Mouse (Mus musculus) kidney, embryonic 15.5 days (tissue): ENCODE measurements around the gene Nrarp. TPM values are rescaled to one million over a fixed set of nuclear protein-coding genes. Genes with fewer than 3 reads are reported as not detected.

Experiments used
- ATAC-seq: fragments of 200-750 bp; cut with Nextera tagmentation; replicated peaks from 2 replicates; pipeline ENCODE4 v1.8.0; 2017; ENCODE audit warnings: moderate TSS enrichment; ENCODE audit not compliant: low FRiP score
- H3K27ac ChIP-seq: fragments of 300-500 bp; sonication (generic); 2 replicates; pipeline ENCODE4 v1.5.1; 2015; ENCODE audit warnings: mild to moderate bottlenecking, inconsistent platforms
- H3K27me3 ChIP-seq: fragments of 300-500 bp; sonication (generic); 2 replicates; pipeline ENCODE4 v1.6.1; 2015; ENCODE audit warnings: inconsistent platforms
- H3K36me3 ChIP-seq: fragments of 300-500 bp; sonication (generic); 2 replicates; pipeline ENCODE4 v1.6.1; 2015; ENCODE audit warnings: inconsistent platforms
- H3K4me1 ChIP-seq: fragments of 300-500 bp; sonication (generic); 2 replicates; pipeline ENCODE4 v1.6.1; 2015; ENCODE audit warnings: inconsistent platforms
- H3K4me2 ChIP-seq: fragments of 300-500 bp; sonication (generic); 2 replicates; pipeline ENCODE4 v1.6.1; 2015; ENCODE audit warnings: moderate library complexity, mild to moderate bottlenecking, inconsistent platforms
- H3K4me3 ChIP-seq: fragments of 300-500 bp; sonication (generic); replicated peaks from 2 replicates; pipeline ENCODE4 v1.5.1; 2015; ENCODE audit warnings: mild to moderate bottlenecking, inconsistent platforms
- H3K9ac ChIP-seq: fragments of 300-500 bp; sonication (generic); 2 replicates; pipeline ENCODE4 v1.6.1; 2015; ENCODE audit warnings: mild to moderate bottlenecking, inconsistent platforms
- H3K9me3 ChIP-seq: fragments of 300-500 bp; sonication (generic); replicated peaks from 2 replicates; pipeline ENCODE4 v1.6.1; 2016; ENCODE audit warnings: inconsistent platforms
- WGBS: fragments of 180-500 bp; shearing (Covaris S2); methylation state at CpG from one replicate; pipeline ENCODE4 v1.1.7; 2015; ENCODE audit warnings: mixed read lengths; 5-methylcytosine and 5-hydroxymethylcytosine counted together
- polyA plus RNA-seq: library from polyadenylated mRNA; unstranded; fragments of >200 nt; fragmentation: Nextera tagmentation; extraction: Ambion mirVana; gene quantifications from 2 replicates; pipeline ENCODE4 v1.2.1, GENCODE M21; 2015

Gene Nrarp
- polyA plus RNA-seq, 1 experiment from 2014 or later = 21.8 TPM

DNA sequence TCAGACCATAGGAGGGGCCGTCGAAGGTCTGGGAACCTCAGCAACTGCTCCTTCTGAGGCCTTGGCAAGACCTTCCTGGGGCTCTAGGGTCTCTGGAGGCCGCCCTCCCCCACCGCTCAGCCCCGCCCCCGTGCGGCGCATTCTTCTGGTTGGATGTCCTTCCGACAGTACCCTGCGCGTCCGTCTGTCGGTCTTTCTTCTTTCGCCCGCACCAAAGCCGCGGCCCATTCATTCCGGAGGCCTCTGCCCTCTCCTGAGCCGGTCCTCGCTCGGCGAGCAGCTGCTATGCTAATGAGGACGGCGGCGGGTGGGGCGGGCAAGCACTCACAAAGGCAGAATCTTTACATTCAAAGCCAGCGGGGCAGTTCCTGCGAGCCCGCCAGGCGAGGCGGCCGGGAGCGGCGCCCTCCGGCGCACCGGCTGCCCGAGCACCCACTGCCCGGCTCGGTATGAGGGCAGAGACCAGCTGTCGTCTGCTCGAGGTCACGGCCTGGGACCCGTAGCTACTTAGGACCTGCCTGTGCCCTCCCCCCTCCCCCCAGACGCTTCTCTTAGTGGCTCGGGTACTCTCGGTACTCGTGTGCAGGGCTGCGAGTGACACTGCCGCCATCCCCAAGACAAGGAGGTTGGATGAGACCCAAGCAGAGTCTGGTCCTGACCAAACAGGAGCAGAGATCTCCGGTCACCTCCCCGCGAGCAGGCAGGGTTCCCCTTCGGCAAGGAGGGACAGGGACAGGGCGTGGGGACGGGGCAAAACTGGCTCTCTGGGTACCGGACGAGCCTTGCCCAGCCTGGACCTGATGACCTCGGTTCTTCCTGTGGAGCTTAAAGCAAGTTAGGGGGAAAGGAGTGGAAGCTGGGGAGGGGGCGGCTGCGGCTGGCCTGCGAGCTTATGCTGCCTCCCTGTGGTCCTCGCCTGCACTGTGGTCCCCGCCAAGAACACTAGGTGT lies 5.3 kb downstream of the Nrarp start:
- H3K4me1 ChIP-seq = peaks cover 38% of the 10 kb centered on the region
- peak overlapping the region; percentile 90 for H3K4me2 ChIP-seq
- ATAC-seq = peak; percentile 74
- peak overlapping the region; percentile 49 for H3K4me3 ChIP-seq
- no peaks in the 10 kb centered on the region for H3K9me3 ChIP-seq
- H3K9ac ChIP-seq = peak overlapping the region; percentile 47
- 1% methylated on average over 64 of the region's 64 CpGs for WGBS
- H3K27me3 ChIP-seq = peaks cover 38% of the 10 kb centered on the region
- peak overlapping the region; percentile 82 for H3K27ac ChIP-seq
- H3K36me3 ChIP-seq = no peaks in the 10 kb centered on the region

GRCm38 (mm10) chr2:25186575-25186930 lies 6.0 kb downstream of the Nrarp start:
- Histone ChIP-seq H3K27me3 (peaks cover 32% of the 10 kb centered on the region), H3K4me2 (peak overlapping the region; percentile 90), H3K27ac (0 out of 2 replicates have a peak overlapping the region, but pooled peaks have one; percentile 82), H3K9ac (no peak overlapping the region; the same call in 1 of the 2 replicates), H3K4me1 (peaks cover 31% of the 10 kb centered on the region), H3K4me3 (peak overlapping the region; percentile 49), H3K36me3 (no peaks in the 10 kb centered on the region), H3K9me3 (no peaks in the 10 kb centered on the region)
- ATAC-seq = no peak
- 40% methylated on average over 5 of the region's 5 CpGs for WGBS

- Histone ChIP-seq H3K36me3 (no peaks in the 10 kb centered on the region), H3K9ac (no peak overlapping the region), H3K4me2 (no peak overlapping the region), H3K27ac (no peak overlapping the region), H3K4me1 (peaks cover 25% of the 10 kb centered on the region), H3K9me3 (no peaks in the 10 kb centered on the region), H3K27me3 (peaks cover 22% of the 10 kb centered on the region), H3K4me3 (no peak overlapping the region)
- WGBS = 89% methylated on average over 6 of the region's 6 CpGs
- no peak for ATAC-seq
These were observed 7.3 kb downstream of the Nrarp start for GRCm38 (mm10) chr2:25187841-25188240.

- WGBS = 1% methylated on average over 6 of the region's 6 CpGs
- H3K4me2 ChIP-seq = peak overlapping the region; percentile 68
- peaks cover 46% of the 10 kb centered on the region for H3K4me1 ChIP-seq
- H3K9me3 ChIP-seq = no peaks in the 10 kb centered on the region
- peaks cover 1% of the 10 kb centered on the region for H3K36me3 ChIP-seq
- no peak overlapping the region for H3K9ac ChIP-seq
- ATAC-seq = peak; percentile 69
- H3K4me3 ChIP-seq = peak overlapping the region; percentile 14; the same call in 1 of the 2 replicates
- H3K27ac ChIP-seq = peak overlapping the region; percentile 54
- peaks cover 13% of the 10 kb centered on the region for H3K27me3 ChIP-seq
These were observed 12.8 kb downstream of the Nrarp start for GRCm38 (mm10) chr2:25193330-25193770.

GRCm38 (mm10) chr2:25194006-25194405 lies 13.4 kb downstream of the Nrarp start:
- Histone ChIP-seq H3K9ac (no peak overlapping the region), H3K4me2 (peak overlapping the region; percentile 68), H3K36me3 (peaks cover 8% of the 10 kb centered on the region), H3K9me3 (no peaks in the 10 kb centered on the region), H3K27ac (peak overlapping the region; percentile 54), H3K4me3 (no peak overlapping the region), H3K27me3 (peaks cover 13% of the 10 kb centered on the region), H3K4me1 (peaks cover 46% of the 10 kb centered on the region)
- ATAC-seq = no peak
- 68% methylated on average over 5 of the region's 5 CpGs for WGBS

DNA sequence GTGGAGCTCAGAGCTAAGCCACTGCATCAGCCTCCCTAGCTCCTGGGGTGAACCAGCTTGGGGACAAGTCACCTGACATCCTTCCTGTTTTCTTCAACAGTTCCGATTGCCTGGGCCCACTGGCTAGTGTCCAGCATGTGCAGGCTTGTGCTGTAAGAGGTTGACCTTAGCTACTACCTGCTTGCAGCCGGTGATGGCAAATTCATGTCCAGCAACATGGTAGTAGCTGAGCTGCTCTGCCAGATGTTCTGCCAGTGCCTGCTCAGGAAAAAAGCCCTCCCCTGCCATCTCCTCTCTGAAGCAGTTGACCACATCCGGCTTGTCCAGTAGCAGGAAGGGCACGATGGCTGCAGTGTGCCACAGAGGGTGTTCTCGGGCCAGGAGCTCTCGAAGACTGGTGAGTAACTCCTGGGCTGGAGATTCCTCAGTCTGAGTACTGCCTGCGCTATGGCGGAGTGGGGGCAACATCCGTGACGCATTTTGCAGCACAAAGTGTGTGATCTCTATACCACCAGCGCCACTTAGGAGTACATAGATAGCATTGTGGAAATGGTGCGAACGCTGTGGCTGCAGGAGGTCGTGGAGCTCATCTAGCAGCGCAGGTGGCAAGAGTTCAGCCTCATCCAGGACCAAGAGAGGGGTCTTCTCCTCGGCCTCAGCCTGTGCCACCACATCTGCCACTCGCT lies 14.1 kb downstream of the Nrarp start:
- no peak for ATAC-seq
- Histone ChIP-seq H3K9ac (peak overlapping the region; percentile 21; the same call in 1 of the 2 replicates), H3K9me3 (no peaks in the 10 kb centered on the region), H3K27me3 (peaks cover 13% of the 10 kb centered on the region), H3K4me1 (peaks cover 46% of the 10 kb centered on the region), H3K4me2 (peak overlapping the region; percentile 68), H3K4me3 (peak overlapping the region; percentile 44; the same call in 1 of the 2 replicates), H3K36me3 (peaks cover 14% of the 10 kb centered on the region), H3K27ac (peak overlapping the region; percentile 54; the same call in 1 of the 2 replicates)
- 82% methylated on average over 17 of the region's 17 CpGs for WGBS

DNA sequence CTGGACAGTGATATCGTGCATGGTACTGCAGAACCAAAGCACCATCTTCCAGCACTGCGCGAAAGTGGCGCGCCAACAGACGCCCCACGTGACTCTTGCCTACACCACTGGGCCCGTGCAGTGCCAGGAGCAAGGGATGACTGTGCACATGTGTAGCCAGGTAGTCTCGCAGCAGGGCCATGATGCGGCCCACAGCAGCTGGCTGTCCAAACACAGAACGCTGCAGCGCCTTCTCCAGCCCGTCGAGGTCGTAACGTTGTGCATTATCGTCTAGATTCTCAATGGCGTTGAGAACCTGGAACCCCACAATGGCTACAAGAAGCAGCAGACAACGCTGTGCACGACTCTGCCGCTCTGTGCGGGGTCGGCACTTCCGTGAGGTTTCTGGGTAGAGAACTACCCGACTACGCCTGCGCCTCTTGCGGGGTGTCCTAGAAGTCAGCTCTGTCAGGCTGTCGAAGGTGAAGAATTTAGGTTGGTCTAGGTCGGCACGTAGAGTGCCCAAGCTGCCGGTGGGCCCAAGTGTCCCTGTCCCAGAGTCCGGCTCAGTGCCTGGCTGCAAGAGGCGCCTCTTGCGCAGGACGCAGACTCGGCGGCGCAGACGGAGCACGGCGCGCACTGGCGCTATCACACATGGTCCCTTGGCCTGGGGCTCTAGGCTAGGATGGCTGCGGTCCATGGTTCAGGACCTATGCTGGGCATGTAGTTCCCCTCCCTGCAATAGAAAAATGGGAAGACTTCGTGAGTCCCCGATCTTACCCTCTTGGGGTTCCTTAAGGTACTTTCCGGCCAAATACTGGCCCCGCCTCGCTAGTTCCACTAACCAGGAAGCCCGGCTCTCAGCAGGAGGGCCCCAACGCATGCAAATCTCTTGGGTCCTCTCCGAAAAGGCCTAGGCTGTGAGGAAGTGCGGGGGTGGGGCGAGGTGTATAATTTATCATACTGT lies 14.9 kb downstream of the Nrarp start:
- peak overlapping the region; percentile 93 for H3K27ac ChIP-seq
- ATAC-seq = peak; percentile 17; the same call in 1 of the 2 replicates

GRCm38 (mm10) chr2:25196172-25196954 lies 15.8 kb downstream of the Nrarp start, which contains the start of gene Tor4a:
Gene Tor4a (minus strand): TSS chr2:25196886.
- peak within 1 kb of the TSS; percentile 68 for H3K4me2 ChIP-seq
- H3K36me3 ChIP-seq = peaks cover 31% of the 10 kb centered on the region
- no peaks in the 10 kb centered on the region for H3K9me3 ChIP-seq
- H3K27ac ChIP-seq = peak within 1 kb of the TSS; percentile 93
- ATAC-seq = peak; percentile 74
- peak within 1 kb of the TSS; percentile 44 for H3K4me3 ChIP-seq
- WGBS = 10% methylated on average over 8 of the region's 8 CpGs
- peaks cover 46% of the 10 kb centered on the region for H3K4me1 ChIP-seq
- peak within 1 kb of the TSS; percentile 24 for H3K9ac ChIP-seq
- peaks cover 13% of the 10 kb centered on the region for H3K27me3 ChIP-seq

More for the DNA sequence above, 14.9 kb downstream of the Nrarp start:
- Histone ChIP-seq H3K27me3 (peaks cover 13% of the 10 kb centered on the region), H3K36me3 (peaks cover 23% of the 10 kb centered on the region), H3K9me3 (no peaks in the 10 kb centered on the region), H3K9ac (peak overlapping the region; percentile 21), H3K4me2 (peak overlapping the region; percentile 68), H3K4me1 (peaks cover 46% of the 10 kb centered on the region), H3K4me3 (peak overlapping the region; percentile 44)
- 22% methylated on average over 55 of the region's 55 CpGs for WGBS

DNA sequence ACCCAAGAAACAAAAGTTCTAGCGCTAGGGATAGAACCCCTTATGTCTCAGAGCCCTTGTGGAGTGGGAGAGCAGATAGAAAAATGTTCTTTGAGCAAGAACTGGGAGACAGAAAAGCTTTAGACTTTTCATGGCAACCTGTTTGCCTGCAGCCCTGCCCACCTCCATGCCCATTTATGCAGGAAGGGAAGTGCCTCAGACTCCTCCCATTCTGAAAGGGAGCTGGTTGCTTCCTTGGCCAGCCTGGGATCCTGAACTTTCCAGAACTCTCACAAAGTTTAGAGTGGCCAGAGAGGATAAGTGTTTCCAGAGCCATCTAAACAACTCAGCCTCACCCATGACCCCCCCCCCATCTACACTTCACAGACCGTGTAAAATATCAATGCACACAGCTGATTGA lies 16.6 kb downstream of the Nrarp start:
- H3K9ac ChIP-seq = no peak overlapping the region

GRCm38 (mm10) chr2:25197946-25198345 lies 17.4 kb downstream of the Nrarp start:
- H3K27ac ChIP-seq = peak overlapping the region; percentile 93
- peaks cover 13% of the 10 kb centered on the region for H3K27me3 ChIP-seq
- peaks cover 45% of the 10 kb centered on the region for H3K4me1 ChIP-seq
- no peak overlapping the region for H3K4me3 ChIP-seq
- H3K9ac ChIP-seq = no peak overlapping the region
- H3K36me3 ChIP-seq = peaks cover 47% of the 10 kb centered on the region
- no peaks in the 10 kb centered on the region for H3K9me3 ChIP-seq
- no peak overlapping the region for H3K4me2 ChIP-seq
- ATAC-seq = no peak

More for the DNA sequence above, 16.6 kb downstream of the Nrarp start:
- H3K4me1 ChIP-seq = peaks cover 46% of the 10 kb centered on the region
- H3K36me3 ChIP-seq = peaks cover 40% of the 10 kb centered on the region
- H3K27me3 ChIP-seq = peaks cover 13% of the 10 kb centered on the region
- no peak for ATAC-seq
- no peaks in the 10 kb centered on the region for H3K9me3 ChIP-seq
- peak overlapping the region; percentile 44 for H3K4me3 ChIP-seq
- peak overlapping the region; percentile 68 for H3K4me2 ChIP-seq
- WGBS = 33% methylated on average over 2 of the region's 2 CpGs
- peak overlapping the region; percentile 93 for H3K27ac ChIP-seq
